Mouse (Mus musculus) erythroblast, embryonic 14.5 days (primary cell): ENCODE measurements around the gene Myo18b. TPM values are rescaled to one million over a fixed set of nuclear protein-coding genes. Genes with fewer than 3 reads are reported as not detected.

ENCODE experiments used
- H3K27me3 ChIP-seq: 2 replicates; pipeline ENCODE4 v1.6.1; 2012; ENCODE audit warnings: inconsistent platforms; ENCODE audit not compliant: control insufficient read depth
- H3K36me3 ChIP-seq: 2 replicates; pipeline ENCODE4 v1.6.1; 2012; ENCODE audit warnings: mild to moderate bottlenecking, inconsistent platforms; ENCODE audit not compliant: control insufficient read depth
- H3K4me1 ChIP-seq: 2 replicates; pipeline ENCODE4 v1.6.1; 2012; ENCODE audit warnings: inconsistent platforms; ENCODE audit not compliant: control insufficient read depth
- H3K4me3 ChIP-seq: replicated peaks from 2 replicates; pipeline ENCODE3; 2012; ENCODE audit warnings: moderate library complexity, mild to moderate bottlenecking, inconsistent platforms
- H3K9me3 ChIP-seq: 2 replicates; pipeline ENCODE4 v1.6.1; 2012; ENCODE audit warnings: low read length, inconsistent platforms, mixed read lengths; ENCODE audit not compliant: control insufficient read depth
- GATA1 ChIP-seq: IDR thresholded peaks from 2 replicates; pipeline ENCODE4 v1.6.1; 2012; ENCODE audit warnings: low read length, inconsistent platforms, mixed read lengths
- TAL1 ChIP-seq: IDR thresholded peaks from 3 replicates; pipeline ENCODE4 v1.6.1; 2012; ENCODE audit warnings: low read length, inconsistent platforms, mixed read lengths
- polyA plus RNA-seq: library from polyadenylated mRNA; stranded (reverse); fragments of >175 nt; gene quantifications from 2 replicates; pipeline ENCODE4 v1.2.3, GENCODE M21; 2012

Myo18b gene
- polyA plus RNA-seq, 1 experiment: not detected

DNA sequence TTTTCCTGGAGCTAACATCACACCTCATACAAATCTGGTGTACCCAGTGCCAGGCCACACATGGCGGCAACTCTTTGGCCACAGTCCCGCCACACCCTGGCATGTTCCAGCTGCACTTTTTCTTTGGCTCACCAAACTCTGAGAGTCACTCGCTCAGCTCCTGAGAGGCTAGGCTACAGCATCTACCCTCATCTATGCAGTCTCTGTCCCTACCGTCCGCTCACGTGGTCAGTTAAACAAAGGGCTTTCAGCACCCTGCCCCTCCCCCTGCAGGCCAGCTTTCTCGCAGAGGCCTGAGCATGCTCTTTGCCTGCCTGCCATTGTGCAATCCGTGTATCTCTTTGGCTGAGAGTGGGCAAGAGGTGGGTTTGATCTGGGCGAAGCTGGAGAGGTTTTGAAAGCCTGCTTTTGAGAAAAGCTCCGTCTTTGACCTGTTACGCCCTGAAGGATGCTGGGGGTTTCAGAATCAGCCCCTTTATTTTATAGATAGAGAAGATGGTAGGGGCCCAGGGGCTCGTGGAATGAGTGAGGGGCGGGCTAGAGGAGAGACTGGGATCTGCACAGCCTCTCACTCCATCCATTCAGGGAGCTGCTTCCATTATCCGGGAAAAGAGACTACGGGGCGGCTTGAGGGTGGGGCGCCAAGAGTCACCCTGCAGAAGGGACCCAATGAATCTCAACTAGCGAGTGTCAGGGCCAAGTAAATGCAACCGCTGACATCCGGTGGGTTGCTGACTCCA, 252.5 kb downstream of the Myo18b start:
- Histone ChIP-seq H3K9me3 (peaks cover 54% of the 10 kb centered on the region), H3K4me3 (no peak overlapping the region), H3K27me3 (peaks cover 4% of the 10 kb centered on the region; the same call in 1 of the 2 replicates), H3K4me1 (peaks cover 7% of the 10 kb centered on the region), H3K36me3 (no peaks in the 10 kb centered on the region)
- TF ChIP-seq TAL1: no peak
- no peak for TF ChIP-seq GATA1

DNA sequence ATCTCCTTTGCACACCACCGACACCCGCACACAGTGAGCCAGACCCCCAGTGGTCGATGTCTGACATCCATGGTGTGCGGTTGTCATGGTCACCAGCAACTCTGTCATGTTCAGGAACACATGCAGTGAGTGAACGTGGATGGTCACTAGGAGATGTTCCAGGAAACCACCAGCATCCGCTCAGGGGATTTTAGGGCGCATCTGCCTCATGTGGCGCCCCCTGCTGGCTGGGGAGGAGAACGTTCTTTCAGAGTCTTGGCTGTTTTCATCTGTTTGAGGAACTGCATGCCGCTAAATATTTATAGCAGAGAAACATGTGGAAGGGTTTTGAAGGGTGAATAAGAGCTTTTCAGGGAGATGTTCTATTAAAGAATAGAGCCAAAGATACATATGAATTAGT, 253.4 kb downstream of the Myo18b start:
- Histone ChIP-seq H3K27me3 (peaks cover 4% of the 10 kb centered on the region; the same call in 1 of the 2 replicates), H3K36me3 (no peaks in the 10 kb centered on the region), H3K4me1 (peaks cover 7% of the 10 kb centered on the region), H3K4me3 (no peak overlapping the region), H3K9me3 (peaks cover 49% of the 10 kb centered on the region)
- TF ChIP-seq GATA1 (no peak), TAL1 (no peak)

DNA sequence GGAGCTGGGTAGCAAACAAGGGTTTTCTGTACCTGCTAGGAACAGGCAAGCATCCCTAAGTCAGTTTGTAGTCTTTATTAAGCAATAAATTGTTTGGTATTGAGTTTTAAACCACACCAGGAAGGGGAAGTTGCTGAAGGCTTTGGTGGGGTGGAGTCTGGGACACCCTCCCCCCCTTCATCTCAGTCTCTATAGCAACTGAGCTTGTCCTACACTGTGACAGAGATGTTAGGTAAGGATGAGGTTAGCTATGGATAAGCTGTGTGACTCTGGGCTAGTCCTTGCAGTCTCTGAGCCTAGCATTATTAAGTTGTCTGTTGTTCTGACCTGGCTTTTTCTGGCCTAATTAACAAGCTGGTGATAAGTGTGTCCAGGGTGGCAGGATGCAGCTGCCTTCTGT, 254.4 kb downstream of the Myo18b start:
- H3K36me3 ChIP-seq: no peaks in the 10 kb centered on the region
- H3K4me1 ChIP-seq: peaks cover 7% of the 10 kb centered on the region
- H3K4me3 ChIP-seq: no peak overlapping the region
- H3K9me3 ChIP-seq: peaks cover 42% of the 10 kb centered on the region
- H3K27me3 ChIP-seq: peaks cover 4% of the 10 kb centered on the region; the same call in 1 of the 2 replicates
- TF ChIP-seq GATA1: no peak
- no peak for TF ChIP-seq TAL1

DNA sequence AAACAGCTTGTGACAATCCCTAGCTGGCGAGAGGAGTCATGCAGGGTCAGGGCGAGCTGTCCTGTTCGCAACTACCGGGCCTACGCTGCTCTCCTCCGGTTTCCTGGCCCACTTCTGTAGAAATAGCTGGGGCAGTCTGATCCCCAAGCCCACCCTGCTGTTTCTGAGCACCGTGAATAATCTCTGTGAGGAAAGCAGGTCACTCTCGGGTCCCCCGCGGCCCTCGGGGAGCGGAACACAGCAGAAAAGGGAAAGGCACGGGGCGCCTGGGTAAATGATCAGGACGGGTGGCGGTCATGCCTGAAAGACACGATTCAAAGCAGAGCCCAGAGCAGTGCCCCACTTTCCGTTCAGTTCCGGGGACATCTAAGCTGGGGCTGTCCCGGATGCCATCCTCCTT, 255.0 kb downstream of the Myo18b start:
- Histone ChIP-seq H3K4me3 (no peak overlapping the region), H3K4me1 (peaks cover 7% of the 10 kb centered on the region), H3K27me3 (peaks cover 4% of the 10 kb centered on the region; the same call in 1 of the 2 replicates), H3K9me3 (peaks cover 39% of the 10 kb centered on the region), H3K36me3 (no peaks in the 10 kb centered on the region)
- TF ChIP-seq TAL1: no peak
- TF ChIP-seq GATA1: no peak

DNA sequence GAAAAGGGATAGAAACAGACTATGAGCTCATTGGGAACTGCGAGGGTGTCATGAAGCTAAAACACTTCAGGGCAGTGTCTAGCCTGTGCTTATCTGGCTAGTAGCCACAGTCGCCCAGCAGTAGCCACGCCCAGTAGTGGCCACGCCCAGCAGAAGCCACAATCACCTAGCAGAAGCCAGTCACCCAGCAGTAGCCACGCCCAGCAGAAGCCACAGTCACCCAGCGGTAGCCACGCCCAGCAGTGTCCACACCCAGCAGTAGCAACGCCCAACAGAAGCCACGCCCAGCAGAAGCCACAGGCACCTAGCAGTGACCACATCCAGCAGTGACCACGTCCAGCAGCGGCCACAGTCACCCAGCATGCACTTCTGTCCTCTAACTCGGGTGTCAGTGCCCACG, 255.5 kb downstream of the Myo18b start:
- peaks cover 7% of the 10 kb centered on the region for H3K4me1 ChIP-seq
- H3K36me3 ChIP-seq: no peaks in the 10 kb centered on the region
- no peak overlapping the region for H3K4me3 ChIP-seq
- TF ChIP-seq TAL1: no peak
- TF ChIP-seq GATA1: no peak
- H3K27me3 ChIP-seq: peaks cover 4% of the 10 kb centered on the region; the same call in 1 of the 2 replicates
- H3K9me3 ChIP-seq: peaks cover 38% of the 10 kb centered on the region

Other genes starting within 250 kb of the Myo18b start
- under 0.01 TPM in 1 of 2 replicates, not detected in the other for gene Grk3, start 119.4 kb upstream of the Myo18b start, polyA plus RNA-seq
- gene Crybb2, start 173.8 kb upstream of the Myo18b start, polyA plus RNA-seq: not detected in 2 replicates
- not detected in 2 replicates for gene Crybb3, start 185.2 kb upstream of the Myo18b start, polyA plus RNA-seq